Mouse (Mus musculus) kidney, adult 2 months (tissue): ENCODE results near the gene Gm26920. TPM values are rescaled to one million over a fixed set of nuclear protein-coding genes. Genes with fewer than 3 reads are reported as not detected.

Experiments used
- DNase-seq: peaks from one replicate; pipeline ENCODE4 v3.0.0; 2021
- H3K27ac ChIP-seq: fragments of 200-500 bp; 2 replicates; pipeline ENCODE4 v1.5.1; 2012; ENCODE audit warnings: low read depth, low read length, control low read depth, inconsistent platforms; ENCODE audit not compliant: insufficient read depth
- H3K27me3 ChIP-seq: fragments of 200-500 bp; replicated peaks from 2 replicates; pipeline ENCODE4 v1.6.1; 2012; ENCODE audit warnings: mild to moderate bottlenecking, moderate library complexity, low read length, inconsistent platforms; ENCODE audit not compliant: control insufficient read depth, insufficient read depth
- H3K36me3 ChIP-seq: fragments of 200-500 bp; 2 replicates; pipeline ENCODE4 v1.6.1; 2012; ENCODE audit warnings: mild to moderate bottlenecking, moderate library complexity, low read length, inconsistent platforms; ENCODE audit not compliant: control insufficient read depth, insufficient read depth
- H3K4me1 ChIP-seq: fragments of 200-500 bp; 2 replicates; pipeline ENCODE4 v1.6.1; 2011; ENCODE audit warnings: low read length; ENCODE audit not compliant: control insufficient read depth, insufficient read depth
- H3K4me3 ChIP-seq: fragments of 200-500 bp; 2 replicates; pipeline ENCODE4 v1.5.1; 2011; ENCODE audit warnings: mild to moderate bottlenecking, low read depth, low read length, control low read depth; ENCODE audit not compliant: insufficient read depth
- CTCF ChIP-seq: fragments of 200-500 bp; conservative IDR thresholded peaks from 2 replicates; pipeline ENCODE4 v1.5.1; 2011; ENCODE audit warnings: low read depth, mild to moderate bottlenecking, control low read depth, low read length, moderate library complexity, mixed read lengths; ENCODE audit not compliant: insufficient read depth, insufficient read length
- POLR2A ChIP-seq: fragments of 200-500 bp; IDR thresholded peaks from one replicate; pipeline ENCODE4 v1.6.1; 2011; ENCODE audit warnings: low read depth, low read length, control low read depth
- WGBS: fragments of 180-500 bp; shearing (Covaris S2); methylation state at CpG from one replicate; pipeline ENCODE4 v1.1.7; 2018; 5-methylcytosine and 5-hydroxymethylcytosine counted together
- polyA plus RNA-seq: library from polyadenylated mRNA; depleted of rRNA; stranded (reverse); fragments of >200 nt; gene quantifications from 2 replicates; pipeline ENCODE4 v1.2.3, GENCODE M21; 2012

The Gm26920 gene
- polyA plus RNA-seq, 1 experiment = not detected

DNA sequence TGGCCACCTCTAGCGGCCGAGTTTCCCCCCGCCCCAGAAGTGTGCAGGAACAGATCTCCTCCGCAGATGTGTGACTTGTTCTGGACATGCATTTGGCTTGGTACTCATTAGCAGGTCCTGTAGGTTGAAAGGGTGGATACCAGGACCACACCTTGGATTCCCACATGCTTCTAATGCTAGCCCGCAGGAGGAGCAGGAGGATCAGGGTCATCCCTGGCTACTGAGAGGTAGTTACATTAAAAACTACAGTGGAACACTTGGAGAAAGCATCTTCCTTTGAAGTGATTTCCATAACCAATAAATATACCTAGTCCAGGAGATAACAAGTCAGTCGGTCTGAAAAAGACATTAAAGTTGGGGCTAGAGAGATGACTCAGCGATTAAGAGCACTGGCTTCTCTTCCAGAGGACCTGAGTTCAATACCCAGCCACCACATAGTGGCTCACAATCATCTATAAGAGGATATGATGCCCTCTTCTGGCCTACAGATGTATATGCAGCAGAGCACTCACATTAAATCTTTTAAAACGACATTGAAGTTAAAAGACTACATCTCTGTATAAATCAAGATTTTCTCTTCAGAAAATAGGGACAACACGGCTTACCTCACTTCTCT, 868 bp upstream of the Gm26920 start:
- 3% methylated on average over 9 of the region's 9 CpGs for WGBS
- DNase-seq = peak; percentile 20

DNA sequence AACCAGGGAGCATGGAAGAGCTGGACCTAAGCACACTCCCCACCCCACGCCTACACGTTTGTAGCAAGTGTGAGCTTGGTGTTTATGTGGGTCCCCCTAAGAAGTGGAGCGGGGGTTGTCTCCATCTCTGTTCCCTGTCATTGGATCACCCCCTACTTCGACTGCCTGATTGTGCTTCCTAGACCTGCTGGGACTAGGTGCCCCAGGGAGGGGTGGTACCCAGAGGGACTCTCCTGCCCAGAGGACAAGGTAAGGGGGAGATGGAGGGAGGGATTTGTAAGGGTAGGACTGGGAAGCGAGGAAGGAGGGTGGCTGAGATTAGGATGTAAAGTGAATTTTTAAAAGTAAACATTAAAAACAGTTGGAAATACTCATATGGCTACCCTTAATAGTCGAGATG, 805 bp downstream of the Gm26920 start:
- H3K4me1 ChIP-seq = peaks cover 4% of the 10 kb centered on the region; the same call in 1 of the 2 replicates
- no peak overlapping the region for H3K4me3 ChIP-seq
- H3K27ac ChIP-seq = no peak overlapping the region
- TF ChIP-seq CTCF (no peak), POLR2A (no peak)
- H3K36me3 ChIP-seq = no peaks in the 10 kb centered on the region
- 27% methylated on average over 6 of the region's 6 CpGs for WGBS
- H3K27me3 ChIP-seq = no peaks in the 10 kb centered on the region
- DNase-seq = no peak

More for the DNA sequence above, 868 bp upstream of the Gm26920 start:
- Histone ChIP-seq H3K27me3 (no peaks in the 10 kb centered on the region), H3K27ac (peak overlapping the region; percentile 34; the same call in 1 of the 2 replicates), H3K4me1 (peaks cover 4% of the 10 kb centered on the region; the same call in 1 of the 2 replicates), H3K36me3 (no peaks in the 10 kb centered on the region), H3K4me3 (peak overlapping the region; percentile 31)
- no peak for TF ChIP-seq CTCF
- TF ChIP-seq POLR2A = no peak

DNA sequence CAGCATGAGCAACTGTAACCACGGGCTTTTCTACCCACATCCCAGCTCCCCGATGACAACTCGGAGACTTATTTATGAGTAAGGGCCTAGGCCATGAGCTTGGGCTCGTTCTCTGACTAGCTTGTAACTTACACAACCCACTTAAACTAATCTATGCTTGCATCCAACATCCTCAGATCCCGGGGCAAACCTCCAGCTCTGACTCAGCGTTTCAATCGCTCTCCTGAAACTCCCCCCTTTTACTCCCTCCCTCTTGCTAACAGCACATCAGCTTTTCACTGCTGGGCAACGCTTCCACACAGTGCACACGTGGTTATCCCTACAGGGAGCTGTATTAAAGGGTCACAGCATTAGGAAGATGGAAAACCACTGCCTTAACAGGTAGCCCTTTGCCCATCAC, 3.7 kb downstream of the Gm26920 start:
- no peak for DNase-seq
- WGBS = 74% methylated on average over 9 of the region's 9 CpGs
- TF ChIP-seq POLR2A (no peak), CTCF (no peak)
- H3K36me3 ChIP-seq = no peaks in the 10 kb centered on the region
- no peak overlapping the region for H3K27ac ChIP-seq
- H3K27me3 ChIP-seq = no peaks in the 10 kb centered on the region
- no peak overlapping the region for H3K4me3 ChIP-seq
- no peaks in the 10 kb centered on the region for H3K4me1 ChIP-seq

DNA sequence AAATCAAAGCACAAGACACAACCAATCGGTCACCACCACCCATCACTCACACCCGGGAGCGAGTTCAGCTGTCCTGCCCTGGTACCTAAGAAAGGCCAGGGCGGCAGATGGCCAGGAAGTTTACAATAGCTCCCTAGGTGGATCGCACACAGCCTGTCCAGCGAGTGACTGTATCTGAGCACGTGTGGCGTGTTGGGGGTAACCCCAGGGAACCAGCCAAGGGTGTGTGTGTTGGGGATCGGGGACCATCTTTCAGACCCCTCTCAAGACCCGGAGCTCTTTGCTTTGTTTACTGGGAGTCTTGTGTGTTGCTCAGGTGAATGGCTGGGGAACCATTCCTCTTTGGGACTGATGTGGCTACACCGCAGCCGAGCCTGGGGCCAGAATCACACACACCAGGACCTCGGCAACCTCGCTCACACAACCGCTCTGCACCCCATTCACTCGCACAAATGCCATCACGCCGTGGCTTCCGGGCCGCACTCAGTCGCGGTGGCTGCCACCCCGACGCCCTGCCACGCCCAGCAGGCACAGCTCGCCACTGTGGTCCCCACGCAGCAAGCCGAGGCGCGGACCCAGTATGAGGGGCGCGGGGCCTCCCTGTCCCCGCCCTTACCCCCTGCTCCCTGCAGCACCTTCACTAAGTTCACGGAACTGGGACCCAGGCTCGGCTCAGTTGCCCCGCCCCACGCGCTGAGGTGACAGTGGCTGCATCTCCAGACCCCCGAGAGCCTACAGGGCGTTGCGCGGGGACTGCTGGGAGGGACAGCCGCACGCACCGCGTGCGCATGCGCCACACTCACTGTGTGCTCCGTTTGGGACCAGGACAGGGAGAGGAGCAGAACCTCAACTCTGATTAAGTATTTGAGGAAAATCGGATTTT, 17.8 kb downstream of the Gm26920 start, which contains the start of gene Zfp82:
TSS of gene Zfp82 (minus strand) at position 755 of the 883 bp plus-strand sequence.
- no peak within 1 kb of the TSS for H3K27ac ChIP-seq

DNA sequence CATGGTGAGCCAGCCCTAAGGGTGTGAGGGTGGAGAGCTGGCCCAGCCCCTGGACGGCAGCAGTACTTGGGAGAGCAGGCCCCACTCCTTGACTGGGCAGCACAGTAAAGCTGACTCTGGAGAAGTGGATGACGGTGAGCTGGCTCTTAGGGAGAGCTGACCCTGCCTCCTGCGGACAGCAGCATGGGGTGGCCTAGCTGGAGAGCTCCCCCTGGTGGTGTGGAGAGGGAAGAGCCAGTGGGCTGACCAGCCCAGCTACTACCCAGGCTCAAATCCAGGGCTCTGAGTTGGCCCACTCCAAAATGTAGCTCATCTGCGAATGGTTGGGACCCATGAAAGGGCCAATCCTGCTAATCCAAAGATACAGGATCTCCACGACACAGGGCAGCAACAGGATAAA, 25.6 kb downstream of the Gm26920 start:
- WGBS = 91% methylated on average over 5 of the region's 5 CpGs
- TF ChIP-seq CTCF (0 out of 2 replicates have a peak, but pooled peaks have one; percentile 19), POLR2A (no peak)
- Histone ChIP-seq H3K4me1 (no peaks in the 10 kb centered on the region), H3K36me3 (no peaks in the 10 kb centered on the region), H3K27ac (no peak overlapping the region), H3K4me3 (no peak overlapping the region), H3K27me3 (no peaks in the 10 kb centered on the region)
- DNase-seq = no peak

More for the DNA sequence above, 17.8 kb downstream of the Gm26920 start, which contains the start of gene Zfp82:
- Histone ChIP-seq H3K4me1 (no peaks in the 10 kb centered on the region), H3K4me3 (peak within 1 kb of the TSS; percentile 70), H3K36me3 (no peaks in the 10 kb centered on the region), H3K27me3 (no peaks in the 10 kb centered on the region)
- under 1% methylated on average over 50 of the region's 50 CpGs for WGBS
- DNase-seq = peak; percentile 81
- TF ChIP-seq CTCF (no peak), POLR2A (no peak)

DNA sequence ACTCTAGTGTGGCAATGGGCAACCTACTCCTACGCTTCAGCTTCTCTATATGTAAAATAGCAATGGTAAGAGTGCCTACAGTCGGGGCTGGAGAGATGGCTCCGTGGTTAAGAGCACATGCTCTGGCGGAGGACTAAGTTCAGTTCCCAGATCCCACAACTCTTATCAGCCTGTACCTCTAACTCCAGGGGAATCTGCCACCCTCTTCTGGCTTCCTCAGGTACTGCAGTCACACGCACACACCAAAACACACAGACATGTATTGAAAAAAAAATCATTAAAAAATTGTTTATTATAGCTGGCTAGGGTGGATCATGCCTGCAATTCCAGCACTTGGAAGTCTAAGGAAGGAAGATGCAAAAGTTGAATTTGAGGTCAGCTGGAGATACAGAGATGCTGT, 27.7 kb downstream of the Gm26920 start:
- TF ChIP-seq CTCF (peak; percentile 34), POLR2A (no peak)
- Histone ChIP-seq H3K4me1 (no peaks in the 10 kb centered on the region), H3K4me3 (no peak overlapping the region), H3K27me3 (no peaks in the 10 kb centered on the region), H3K36me3 (no peaks in the 10 kb centered on the region), H3K27ac (no peak overlapping the region)
- WGBS = 87% methylated on average over 5 of the region's 5 CpGs
- DNase-seq = no peak

DNA sequence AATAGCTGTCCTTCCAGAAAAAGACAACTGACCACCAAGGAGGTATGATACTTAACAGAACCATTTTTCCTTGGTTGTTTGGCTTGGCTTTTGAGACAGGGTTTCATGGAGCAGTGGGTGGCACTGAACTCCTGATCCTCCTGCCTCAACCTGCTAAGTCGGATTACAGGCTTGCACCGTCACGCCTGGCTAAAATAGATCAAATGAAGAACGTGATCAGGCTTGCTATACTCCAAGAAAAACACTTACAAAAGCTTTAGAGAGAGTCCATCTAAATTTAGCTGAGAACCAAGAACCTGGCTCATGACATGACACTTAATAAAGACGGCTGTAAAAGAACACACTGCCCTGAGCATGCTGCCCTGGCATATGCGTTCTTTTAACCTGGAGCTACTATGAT, 29.9 kb downstream of the Gm26920 start:
- H3K27ac ChIP-seq = no peak overlapping the region
- TF ChIP-seq CTCF (no peak), POLR2A (no peak)
- 72% methylated on average over 6 of the region's 6 CpGs for WGBS
- H3K27me3 ChIP-seq = no peaks in the 10 kb centered on the region
- DNase-seq = no peak
- no peaks in the 10 kb centered on the region for H3K4me1 ChIP-seq
- H3K4me3 ChIP-seq = no peak overlapping the region
- no peaks in the 10 kb centered on the region for H3K36me3 ChIP-seq
